Mouse (Mus musculus) CD4-positive naive resting alpha-beta T cell, adult 57 days (primary cell): ENCODE measurements around the gene Adamtsl2. TPM values are rescaled to one million over a fixed set of nuclear protein-coding genes. Genes with fewer than 3 reads are reported as not detected.

ENCODE experiments used
- total RNA-seq: library from RNA; stranded (reverse); gene quantifications from one replicate; pipeline ENCODE4 v1.2.4, GENCODE M21; 2023

Gene Adamtsl2
- total RNA-seq: 0.59 TPM

GRCm38 (mm10) chr2:27079152-27079584, at the start of gene Adamtsl2:
Adamtsl2 (plus strand) TSS chr2:27079379.

GRCm38 (mm10) chr2:27071978-27072377, 7.2 kb upstream of the Adamtsl2 start, which contains the start of gene Mymk:
Mymk (minus strand) TSS chr2:27072179.

GRCm38 (mm10) chr2:27141950-27142693, 62.9 kb downstream of the Adamtsl2 start, which contains the start of gene Fam163b:
Fam163b (minus strand) TSS chr2:27142491.

Other genes with a start within 250 kb of the Adamtsl2 start
- not detected for gene Abo, start 214.4 kb upstream of the Adamtsl2 start, total RNA-seq
- gene Surf6, start 176.5 kb upstream of the Adamtsl2 start, total RNA-seq: 59.3 TPM
- 20.6 TPM for gene Med22, start 168.7 kb upstream of the Adamtsl2 start, total RNA-seq
- 873 TPM for gene Rpl7a, start 168.6 kb upstream of the Adamtsl2 start, total RNA-seq
- gene Surf2, start 163.0 kb upstream of the Adamtsl2 start, total RNA-seq: 42.9 TPM
- gene Surf1, start 162.8 kb upstream of the Adamtsl2 start, total RNA-seq: 67.4 TPM
- gene Surf4, start 145.5 kb upstream of the Adamtsl2 start, total RNA-seq: 75.3 TPM
- gene Stkld1, start 145.3 kb upstream of the Adamtsl2 start, total RNA-seq: not detected
- gene Rexo4, start 115.0 kb upstream of the Adamtsl2 start, total RNA-seq: 72.2 TPM
- not detected for gene Adamts13, start 106.0 kb upstream of the Adamtsl2 start, total RNA-seq
- 37.2 TPM for gene Cacfd1, start 69.5 kb upstream of the Adamtsl2 start, total RNA-seq
- gene Slc2a6, start 51.4 kb upstream of the Adamtsl2 start, total RNA-seq: 1.6 TPM
- not detected for gene Mymk, start 7.2 kb upstream of the Adamtsl2 start, total RNA-seq
- gene Fam163b, start 63.1 kb downstream of the Adamtsl2 start, total RNA-seq: 0.18 TPM
- not detected for gene Dbh, start 85.9 kb downstream of the Adamtsl2 start, total RNA-seq
- gene Sardh, start 169.0 kb downstream of the Adamtsl2 start, total RNA-seq: 1.6 TPM